Comparison of ENCODE assay signal across 8 mouse cellular contexts in genomic region chr8:90869071-90869919, GRCm38 (mm10). TPM values are rescaled to one million over a fixed set of nuclear protein-coding genes. Genes with fewer than 3 reads are reported as not detected.
A peak's percentile ranks its signal among the peaks of the same experiment; 100 is the strongest.
DNase-seq lines count a peak whose midpoint lies in the region; ATAC-seq and TF ChIP-seq lines count a peak whose summit lies in the region.

No protein-coding gene starts in this region.

- H3K36me3 ChIP-seq in hindbrain, postnatal 0 days (ENCODE audit: insufficient read depth, low read length) = no peaks in the 10 kb centered on the region

- H3K4me2 ChIP-seq in hindbrain, postnatal 0 days (ENCODE audit: low read depth, low read length) = peak overlapping the region; percentile 42

- TF ChIP-seq CTCF in hindbrain, postnatal 0 days (IDR thresholded peaks at IDR 0.05; ENCODE audit: low read depth) = no peak

- ATAC-seq in hindbrain, postnatal 0 days = peak; percentile 84

- no peaks in the 10 kb centered on the region for H3K9me3 ChIP-seq in hindbrain, postnatal 0 days (ENCODE audit: low read length)

- DNase-seq in NIH3T3 (ENCODE audit: low read depth) = peak; percentile 96
- DNase-seq in cerebellum, postnatal 14 days = peak; percentile 64 to 70
- peak; percentile 90 to 91 for DNase-seq in gastrocnemius, adult 8-10 months (ENCODE audit: low spot score in 2 of 2)
- peak; percentile 89 for DNase-seq in hindbrain, postnatal 0 days (ENCODE audit: low spot score)
- DNase-seq in left cerebral cortex, adult 8-10 months (ENCODE audit: low spot score in 2 of 2) = peak; percentile 54 to 79
- DNase-seq in lung, postnatal 36 days = peak; percentile 91
- DNase-seq in right cerebral cortex, adult 2 months (ENCODE audit: low spot score in 2 of 2) = peak; percentile 72 to 74
- no peak for DNase-seq in c-Kit-positive CD71-positive TER-119-positive erythroid progenitor cells, embryonic 14.5 days (ENCODE audit: low spot score)

- no peaks in the 10 kb centered on the region for H3K27me3 ChIP-seq in hindbrain, postnatal 0 days (ENCODE audit: insufficient read depth, low read length)

- 20% methylated on average over 18 of the region's 18 CpGs for WGBS in hindbrain, postnatal 0 days

- H3K4me1 ChIP-seq in hindbrain, postnatal 0 days (ENCODE audit: insufficient read depth, low read length) = peaks cover 32% of the 10 kb centered on the region

- H3K9ac ChIP-seq in hindbrain, postnatal 0 days (replicated peaks; ENCODE audit: low read length) = no peak overlapping the region

- peak overlapping the region; percentile 84 for H3K27ac ChIP-seq in hindbrain, postnatal 0 days

- H3K4me3 ChIP-seq in hindbrain, postnatal 0 days (ENCODE audit: low read length) = no peak overlapping the region

RNA-seq across cellular contexts. Expression of gene Chd9, which starts 41.1 kb away (rescaled TPM):
- 10 to 100 TPM; 23.6 to 35.7 (median 27.6) TPM for total RNA-seq in gastrocnemius, adult 8-10 months (2022)
- 87.2 and 112 TPM in 2 replicates for total RNA-seq in hindbrain, postnatal 0 days (2014; rRNA removed)
- polyA plus RNA-seq in hindbrain, postnatal 0 days (2015; fragmentation: Nextera tagmentation; extraction: Ambion mirVana) = 103 and 106 TPM in 2 replicates
- total RNA-seq in left cerebral cortex, adult 8-10 months (2022) = 100 to 1,000 TPM; 169 to 194 (median 186) TPM

RNA-seq across cellular contexts. Expression of gene Gm19935, which starts 52.1 kb away (rescaled TPM):
- total RNA-seq in gastrocnemius, adult 8-10 months (2022) = not detected
- total RNA-seq in hindbrain, postnatal 0 days (2014; rRNA removed) = 2.0 and 7.2 TPM in 2 replicates
- polyA plus RNA-seq in hindbrain, postnatal 0 days (2015; fragmentation: Nextera tagmentation; extraction: Ambion mirVana) = 3.9 and 5.5 TPM in 2 replicates
- total RNA-seq in left cerebral cortex, adult 8-10 months (2022) = 1 to 10 TPM; 1.3 to 2.3 (median 2.0) TPM
